Mouse (Mus musculus): ENCODE data around the gene Ctbs.

DNA sequence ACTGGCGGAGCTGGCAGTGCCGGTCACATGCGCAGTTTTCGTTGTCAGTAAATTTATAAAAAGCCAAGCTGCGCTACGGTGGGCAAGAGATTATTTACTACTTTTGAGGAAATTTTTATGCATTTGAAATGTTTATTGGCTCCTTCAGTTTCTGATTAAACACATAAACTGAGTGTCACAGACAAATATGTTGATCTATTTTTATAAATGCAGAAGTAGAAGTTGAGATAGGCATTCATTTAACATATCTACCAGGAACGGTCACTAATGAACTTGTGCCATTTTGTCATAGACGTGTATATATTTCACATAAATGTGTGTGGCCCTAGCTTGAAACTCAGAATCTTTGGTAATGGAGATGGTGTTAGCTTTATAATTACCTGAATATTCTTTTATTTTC, 31.7 kb upstream of the Ctbs start:
- no peak for TF ChIP-seq POLR2A (IDR thresholded peaks at IDR 0.05; ENCODE audit: control insufficient read depth, low read depth, low read length)
- no peak for TF ChIP-seq CTCF (IDR thresholded peaks at IDR 0.05; ENCODE audit: control insufficient read depth, insufficient read depth, insufficient replicate concordance, low read depth, low read length)
